Mouse (Mus musculus): Measurements from ENCODE around the gene Sh3bgrl. TPM values are rescaled to one million over a fixed set of nuclear protein-coding genes. Genes with fewer than 3 reads are reported as not detected.

The Sh3bgrl gene
- polyA plus RNA-seq, 1 experiment from 2014 or later, result 148 TPM

DNA sequence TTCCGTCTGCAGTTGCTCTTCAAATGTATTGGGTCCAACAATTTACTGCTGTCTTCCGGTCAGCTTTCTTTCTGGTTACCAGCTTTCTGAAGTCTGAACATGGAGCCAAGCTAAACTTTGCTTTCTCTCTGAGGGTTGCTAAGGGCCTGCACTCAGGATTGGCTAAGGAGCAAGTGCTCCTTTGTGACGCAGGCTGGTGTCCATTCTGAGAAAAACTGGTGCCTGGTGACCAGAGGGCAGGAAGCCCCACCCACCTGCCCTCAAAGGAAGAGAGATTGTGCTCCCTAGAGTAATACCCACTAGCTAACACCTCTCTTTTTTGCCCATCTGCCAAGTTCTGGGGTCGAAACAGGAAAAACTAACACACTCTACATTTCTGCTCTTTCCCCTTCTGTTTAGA is 95.8 kb downstream of the Sh3bgrl start:
- 68% methylated on average over 4 of the region's 4 CpGs for WGBS
- Histone ChIP-seq H3K36me3 (no peaks in the 10 kb centered on the region), H3K4me1 (no peaks in the 10 kb centered on the region), H3K27ac (replicated peaks) (no peak overlapping the region), H3K4me3 (no peak overlapping the region), H3K9me3 (replicated peaks) (no peaks in the 10 kb centered on the region), H3K27me3 (ENCODE audit: low read depth, poor library complexity, severe bottlenecking) (no peaks in the 10 kb centered on the region)
- DNase-seq (ENCODE audit: low spot score), result no peak

DNA sequence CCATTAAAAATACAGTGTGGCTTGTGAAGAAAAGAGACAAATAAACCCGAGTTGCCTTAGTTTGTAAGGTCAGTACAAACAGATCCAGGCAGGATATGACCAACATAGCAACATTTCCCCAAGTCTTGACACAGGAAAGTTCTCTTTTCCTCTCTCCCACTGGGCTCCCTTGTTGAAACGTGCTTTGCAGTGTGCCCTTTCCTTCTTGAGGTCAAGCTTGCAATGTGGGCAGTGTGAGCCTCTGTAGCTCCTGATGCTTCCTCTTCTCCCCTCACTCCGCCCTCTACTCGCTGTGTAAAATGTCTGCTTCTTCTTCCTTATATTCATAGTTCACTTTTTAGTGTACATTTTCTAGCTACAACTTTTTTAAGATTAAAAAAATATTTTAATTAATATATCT is 96.3 kb downstream of the Sh3bgrl start:
- no peak overlapping the region for H3K27ac ChIP-seq (replicated peaks)
- no peaks in the 10 kb centered on the region for H3K9me3 ChIP-seq (replicated peaks)
- no peaks in the 10 kb centered on the region for H3K4me1 ChIP-seq
- H3K36me3 ChIP-seq, result no peaks in the 10 kb centered on the region
- DNase-seq (ENCODE audit: low spot score), result no peak
- no peaks in the 10 kb centered on the region for H3K27me3 ChIP-seq (ENCODE audit: low read depth, poor library complexity, severe bottlenecking)
- 69% methylated on average over 4 of the region's 4 CpGs for WGBS
- no peak overlapping the region for H3K4me3 ChIP-seq

DNA sequence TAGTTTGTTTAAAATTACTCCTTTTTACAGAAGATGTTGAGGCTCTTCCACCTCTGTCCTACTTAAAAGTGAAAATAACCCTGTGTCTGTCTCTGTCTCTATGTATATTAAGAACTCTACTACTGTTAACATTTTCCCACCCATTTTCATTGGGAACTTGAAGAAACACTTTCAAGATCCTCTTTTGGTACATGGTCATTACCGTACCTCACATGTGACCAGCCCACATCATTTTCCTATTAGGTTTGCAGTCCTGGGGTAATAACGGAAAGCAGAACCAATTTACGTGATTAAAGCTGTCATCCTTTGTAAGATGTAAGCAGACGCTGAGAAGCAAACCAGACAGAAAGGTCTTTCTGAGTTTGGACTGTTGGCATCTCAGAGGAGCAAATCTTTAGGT is 101.3 kb downstream of the Sh3bgrl start, which contains the start of gene Gm6377:
Gm6377 (plus strand) TSS at position 289 of the 400 bp plus-strand sequence.
- H3K4me3 ChIP-seq, result no peak within 1 kb of the TSS
- no peaks in the 10 kb centered on the region for H3K4me1 ChIP-seq
- no peaks in the 10 kb centered on the region for H3K27me3 ChIP-seq (ENCODE audit: low read depth, poor library complexity, severe bottlenecking)
- 86% methylated on average over 4 of the region's 4 CpGs for WGBS
- no peaks in the 10 kb centered on the region for H3K36me3 ChIP-seq
- no peaks in the 10 kb centered on the region for H3K9me3 ChIP-seq (replicated peaks)
- DNase-seq (ENCODE audit: low spot score), result no peak
- no peak within 1 kb of the TSS for H3K27ac ChIP-seq (replicated peaks)

DNA sequence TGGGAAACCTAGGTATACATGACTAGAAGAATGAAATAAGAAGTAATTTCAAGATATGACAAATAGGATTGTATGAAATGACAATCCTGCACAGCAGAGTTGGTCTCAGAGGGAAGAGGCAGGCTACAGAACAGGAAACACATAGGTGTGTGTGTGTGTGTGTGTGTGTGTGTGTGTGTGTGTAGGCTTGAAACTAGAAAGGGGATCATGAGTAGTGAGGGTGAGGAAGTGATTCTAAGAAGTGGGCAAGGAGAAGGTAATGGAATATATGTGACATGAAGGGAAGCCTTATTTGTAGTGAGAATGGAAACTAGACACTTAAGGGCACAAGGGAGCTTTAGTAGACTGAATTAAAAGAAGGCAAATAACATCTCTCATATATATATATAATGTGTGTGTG is 112.7 kb downstream of the Sh3bgrl start:
- Histone ChIP-seq H3K4me1 (no peaks in the 10 kb centered on the region), H3K36me3 (no peaks in the 10 kb centered on the region), H3K27me3 (ENCODE audit: low read depth, poor library complexity, severe bottlenecking) (no peaks in the 10 kb centered on the region), H3K9me3 (replicated peaks) (no peaks in the 10 kb centered on the region), H3K4me3 (no peak overlapping the region), H3K27ac (replicated peaks) (no peak overlapping the region)
- DNase-seq (ENCODE audit: low spot score), result no peak

DNA sequence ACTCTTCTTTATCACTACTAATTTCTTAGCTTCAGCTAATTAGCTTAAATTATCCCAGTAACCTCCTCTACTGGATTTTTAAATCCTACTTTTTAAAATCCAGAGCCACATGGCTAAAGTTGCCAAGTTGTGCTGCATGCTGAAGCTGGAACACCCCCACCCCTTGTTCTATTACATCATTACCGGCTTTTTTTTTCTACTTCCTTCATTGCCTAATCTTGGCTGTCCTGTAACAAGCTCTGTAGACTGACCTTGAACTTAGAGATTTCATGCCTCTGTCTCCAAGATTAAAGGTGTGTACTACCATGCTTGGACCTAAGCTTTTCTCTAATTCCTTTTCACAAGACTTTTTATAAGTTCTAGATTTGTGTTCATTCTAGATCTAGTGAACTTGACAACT is 133.6 kb downstream of the Sh3bgrl start:
- H3K27me3 ChIP-seq (ENCODE audit: low read depth, poor library complexity, severe bottlenecking), result no peaks in the 10 kb centered on the region
- H3K4me1 ChIP-seq, result no peaks in the 10 kb centered on the region
- H3K27ac ChIP-seq (replicated peaks), result no peak overlapping the region
- WGBS, result 97% methylated on average over 1 of the region's 1 CpGs
- no peak overlapping the region for H3K4me3 ChIP-seq
- H3K9me3 ChIP-seq (replicated peaks), result no peaks in the 10 kb centered on the region
- H3K36me3 ChIP-seq, result no peaks in the 10 kb centered on the region
- DNase-seq (ENCODE audit: low spot score), result no peak

DNA sequence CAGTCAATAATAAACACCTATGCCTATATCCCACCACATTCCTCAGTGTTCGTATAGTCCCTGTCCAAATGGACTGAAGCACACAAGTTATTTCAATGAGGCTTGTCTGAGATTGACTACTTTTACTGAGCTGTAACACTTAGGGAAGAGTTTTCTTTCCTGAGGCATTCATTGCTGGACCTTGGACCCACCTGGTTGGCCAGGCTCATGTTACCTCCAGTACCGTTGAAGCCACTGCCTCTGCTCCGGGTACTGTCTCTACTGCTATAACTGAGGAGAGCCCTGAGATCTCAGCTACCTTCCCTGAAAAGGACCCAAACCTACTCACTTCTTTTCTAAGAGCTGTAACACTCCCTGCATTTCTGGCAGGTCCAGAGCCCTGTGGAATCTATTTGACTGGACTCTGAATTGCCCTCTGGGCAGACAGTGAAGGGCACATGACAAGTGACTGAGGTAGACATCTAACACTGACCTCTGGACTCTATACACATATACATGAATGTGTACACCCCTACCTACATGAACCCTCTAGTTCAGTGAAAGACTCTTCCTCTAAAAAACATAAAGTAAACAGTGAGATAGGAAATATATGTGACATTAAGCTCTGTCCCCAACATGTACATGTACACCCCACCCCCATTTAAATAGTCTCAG is 140.3 kb downstream of the Sh3bgrl start:
- H3K27ac ChIP-seq (replicated peaks), result no peak overlapping the region

DNA sequence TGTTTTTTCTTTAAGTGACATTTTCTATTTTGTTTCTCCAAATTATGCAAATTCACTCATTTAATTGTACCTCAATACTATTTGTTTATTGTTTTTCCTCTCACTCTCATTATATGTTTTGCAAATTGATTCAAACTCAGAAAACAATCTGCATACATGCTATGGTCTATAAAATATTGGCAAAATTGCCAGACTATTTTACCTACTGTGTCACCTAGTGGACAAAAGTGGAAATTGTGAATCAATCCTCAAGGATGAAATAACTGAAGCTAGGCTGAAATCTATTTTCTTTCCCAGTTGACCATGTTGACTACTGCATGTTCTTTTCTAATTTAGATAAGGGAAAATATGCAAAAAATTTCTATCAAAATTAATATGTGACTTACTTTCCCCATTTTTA is 143.0 kb downstream of the Sh3bgrl start:
- no peak for DNase-seq (ENCODE audit: low spot score)
- Histone ChIP-seq H3K36me3 (no peaks in the 10 kb centered on the region), H3K27me3 (ENCODE audit: low read depth, poor library complexity, severe bottlenecking) (no peaks in the 10 kb centered on the region), H3K9me3 (replicated peaks) (no peaks in the 10 kb centered on the region), H3K4me3 (no peak overlapping the region), H3K4me1 (no peaks in the 10 kb centered on the region), H3K27ac (replicated peaks) (no peak overlapping the region)

More for the DNA sequence above, 140.3 kb downstream of the Sh3bgrl start:
- Histone ChIP-seq H3K27me3 (ENCODE audit: low read depth, poor library complexity, severe bottlenecking) (no peaks in the 10 kb centered on the region), H3K9me3 (replicated peaks) (no peaks in the 10 kb centered on the region), H3K4me3 (no peak overlapping the region), H3K36me3 (no peaks in the 10 kb centered on the region), H3K4me1 (no peaks in the 10 kb centered on the region)
- DNase-seq (ENCODE audit: low spot score), result no peak
- 93% methylated on average over 3 of the region's 3 CpGs for WGBS

Other genes with a start within 250 kb of the Sh3bgrl start
- gene Hmgn5, start 82.0 kb upstream of the Sh3bgrl start, polyA plus RNA-seq (2016; fragmentation: Nextera tagmentation; extraction: Ambion mirVana), result 22.8 and 26.5 TPM in 2 replicates
- gene Gm6377, start 101.4 kb downstream of the Sh3bgrl start, polyA plus RNA-seq (2016; fragmentation: Nextera tagmentation; extraction: Ambion mirVana), result 0.06 and 0.15 TPM in 2 replicates